Mouse (Mus musculus) small intestine, adult 2 months (tissue): Measurements from ENCODE around the gene Slc7a1.

Source experiments
- CTCF ChIP-seq: fragments of 200-500 bp; IDR thresholded peaks from 2 replicates; pipeline ENCODE4 v1.5.1; 2012; ENCODE audit warnings: low read depth, mild to moderate bottlenecking, control low read depth, inconsistent platforms, low read length, moderate library complexity, mixed read lengths; ENCODE audit not compliant: insufficient replicate concordance, insufficient read length; ENCODE audit errors: extremely low read depth
- POLR2A ChIP-seq: fragments of 200-500 bp; IDR thresholded peaks from 2 replicates; pipeline ENCODE4 v1.6.1; 2012; ENCODE audit warnings: low read depth, mild to moderate bottlenecking, control low read depth, inconsistent platforms, low read length, moderate library complexity

GRCm38 (mm10) chr5:148348153-148348552, 51.6 kb downstream of the Slc7a1 start:
- TF ChIP-seq POLR2A, result no peak
- TF ChIP-seq CTCF, result no peak
